Comparison of ENCODE assay signal across 8 mouse cellular contexts in the genomic region with DNA sequence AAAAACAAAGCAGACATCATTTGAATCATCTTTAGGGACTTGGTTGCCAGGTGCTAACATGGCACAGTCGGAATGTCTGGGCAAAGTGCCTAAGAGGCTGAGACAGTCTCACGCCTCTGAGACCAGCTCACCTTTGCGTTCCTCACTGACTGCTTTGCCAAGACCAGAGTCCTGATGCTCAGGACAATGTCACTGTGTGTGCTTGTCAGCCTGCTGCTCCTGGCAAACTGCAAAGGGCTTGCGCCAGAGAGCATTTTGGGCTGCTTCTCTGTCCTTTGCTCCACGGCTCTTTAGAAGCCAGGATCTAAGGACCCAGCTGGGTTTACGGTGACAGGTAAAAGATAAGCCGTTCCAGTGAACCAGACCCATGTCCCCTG.
DNase-seq lines count a peak whose midpoint lies in the region; TF ChIP-seq lines count a peak whose summit lies in the region.
"Had no signal": no experiment of that assay in that cellular context is flagged by ENCODE, and none has a peak within 500 bp of the region (broad histone marks: within the 10 kb centered on the region; RNA-seq: fewer than 3 reads in every experiment).

No protein-coding gene starts in this region.

- peak; percentile 16 for DNase-seq in layer of hippocampus, adult 11-12 months (ENCODE audit: low spot score)
- DNase-seq in layer of hippocampus, adult 8-10 months (ENCODE audit: low spot score in 2 of 2), result no peak
- peak; percentile 67 for DNase-seq in brain, adult 2 months (ENCODE audit: low read depth, low spot score)
- peak; percentile 42 for DNase-seq in brain, embryonic 14.5 days (ENCODE audit: low read depth)
- DNase-seq in cerebellum, adult 9-11 months, result peak; percentile 60
- no peak for DNase-seq in adrenal gland, adult 8-10 months
- no peak for DNase-seq in embryo, embryonic 9.5 days (ENCODE audit: extremely low spot score)
- DNase-seq: gastrocnemius, adult 2 months had no signal

- no peak for TF ChIP-seq POLR2A in brain, embryonic 14.5 days (IDR thresholded peaks at IDR 0.05; ENCODE audit: borderline replicate concordance, extremely low read depth, insufficient read depth, insufficient read length, poor library complexity, severe bottlenecking)

- TF ChIP-seq CTCF in brain, embryonic 14.5 days (IDR thresholded peaks at IDR 0.05; ENCODE audit: borderline replicate concordance, extremely low read depth, insufficient read depth, insufficient read length), result no peak

Comparison
In these comparisons a context has a peak if more than half of its experiments do, and no peak if none do; other contexts are left out.
1. DNase-seq: peak in layer of hippocampus, adult 11-12 months (single experiment), brain, adult 2 months (single experiment), brain, embryonic 14.5 days (single experiment) and cerebellum, adult 9-11 months (single experiment); none in layer of hippocampus, adult 8-10 months (0 of 2), adrenal gland, adult 8-10 months (single experiment) and embryo, embryonic 9.5 days (single experiment).